11 mouse cellular contexts compared by ENCODE assay signal in genomic region chr3:51096545-51096944, GRCm38 (mm10).
DNase-seq lines count a peak whose midpoint lies in the region; ATAC-seq and TF ChIP-seq lines count a peak whose summit lies in the region.
"Had no signal": no experiment of that assay in that cellular context is flagged by ENCODE, and none has a peak within 500 bp of the region (broad histone marks: within the 10 kb centered on the region; RNA-seq: fewer than 3 reads in every experiment).

No protein-coding gene starts in this region.

- no peaks in the 10 kb centered on the region for H3K9me3 ChIP-seq in forebrain, embryonic 12.5 days
- no peaks in the 10 kb centered on the region for H3K9me3 ChIP-seq in hindbrain, postnatal 0 days (ENCODE audit: low read length)
- no peaks in the 10 kb centered on the region for H3K9me3 ChIP-seq in neural tube, embryonic 15.5 days (replicated peaks)
- H3K9me3 ChIP-seq: lung, embryonic 15.5 days had no signal

- no peak overlapping the region; the same call in 1 of the 2 replicates for H3K9ac ChIP-seq in forebrain, embryonic 12.5 days
- H3K9ac ChIP-seq in hindbrain, postnatal 0 days (replicated peaks; ENCODE audit: low read length): no peak overlapping the region
- peak overlapping the region; percentile 23; the same call in 1 of the 2 replicates for H3K9ac ChIP-seq in neural tube, embryonic 15.5 days (replicated peaks)
- H3K9ac ChIP-seq: lung, embryonic 15.5 days had no signal

- H3K4me1 ChIP-seq in forebrain, embryonic 12.5 days: peaks cover 23% of the 10 kb centered on the region
- peaks cover 7% of the 10 kb centered on the region; the same call in 1 of the 2 replicates for H3K4me1 ChIP-seq in hindbrain, postnatal 0 days (ENCODE audit: insufficient read depth, low read length)
- H3K4me1 ChIP-seq in neural tube, embryonic 15.5 days: peaks cover 19% of the 10 kb centered on the region

- 18% methylated on average over 6 of the region's 6 CpGs for WGBS in forebrain, embryonic 12.5 days
- WGBS in hindbrain, postnatal 0 days: 11% methylated on average over 6 of the region's 6 CpGs
- WGBS in neural tube, embryonic 15.5 days: 14% methylated on average over 6 of the region's 6 CpGs

- ATAC-seq in forebrain, embryonic 12.5 days (ENCODE audit: low FRiP score): peak; percentile 69
- peak; percentile 67 for ATAC-seq in hindbrain, postnatal 0 days
- ATAC-seq in neural tube, embryonic 15.5 days (ENCODE audit: low FRiP score): peak; percentile 44; the same call in 1 of the 2 replicates

- H3K4me2 ChIP-seq in forebrain, embryonic 12.5 days: peak overlapping the region; percentile 29
- peak overlapping the region; percentile 31; the same call in 1 of the 2 replicates for H3K4me2 ChIP-seq in hindbrain, postnatal 0 days (ENCODE audit: low read depth, low read length)
- H3K4me2 ChIP-seq in neural tube, embryonic 15.5 days: peak overlapping the region; percentile 34

- H3K36me3 ChIP-seq in forebrain, embryonic 12.5 days (replicated peaks): no peaks in the 10 kb centered on the region
- no peaks in the 10 kb centered on the region for H3K36me3 ChIP-seq in hindbrain, postnatal 0 days (ENCODE audit: insufficient read depth, low read length)
- H3K36me3 ChIP-seq in neural tube, embryonic 15.5 days: no peaks in the 10 kb centered on the region
- H3K36me3 ChIP-seq: lung, embryonic 15.5 days had no signal

- no peak overlapping the region for H3K4me3 ChIP-seq in forebrain, embryonic 12.5 days (replicated peaks)
- H3K4me3 ChIP-seq in hindbrain, postnatal 0 days (ENCODE audit: low read length): no peak overlapping the region
- no peak overlapping the region for H3K4me3 ChIP-seq in neural tube, embryonic 15.5 days (replicated peaks)
- H3K4me3 ChIP-seq: erythroblast, embryonic 14.5 days; lung, embryonic 15.5 days had no signal

- H3K27me3 ChIP-seq in forebrain, embryonic 12.5 days: no peaks in the 10 kb centered on the region
- no peaks in the 10 kb centered on the region for H3K27me3 ChIP-seq in hindbrain, postnatal 0 days (ENCODE audit: insufficient read depth, low read length)
- no peaks in the 10 kb centered on the region for H3K27me3 ChIP-seq in neural tube, embryonic 15.5 days (replicated peaks)
- H3K27me3 ChIP-seq: lung, embryonic 15.5 days had no signal

- TF ChIP-seq CTCF in hindbrain, postnatal 0 days (IDR thresholded peaks at IDR 0.05; ENCODE audit: low read depth): no peak

- intact Hi-C loops in gastrocnemius, postnatal 36 days (cut with DNase I): no loop called here
- intact Hi-C loops in heart, postnatal 25 days (cut with DNase I): no loop called here

- DNase-seq in cerebellum, postnatal 10 days: peak; percentile 47
- no peak for DNase-seq in cerebellum, postnatal 4 days (ENCODE audit: low spot score in 2 of 2)
- peak; percentile 44 for DNase-seq in hindbrain, postnatal 0 days (ENCODE audit: low spot score)
- DNase-seq in gastrocnemius, postnatal 36 days: no peak
- no peak for DNase-seq in heart, postnatal 25 days (ENCODE audit: low spot score)
- DNase-seq in gastrocnemius, postnatal 4 days (ENCODE audit: low spot score in 2 of 2): no peak
- DNase-seq: kidney, postnatal 10 days had no signal

- peak overlapping the region; percentile 85 for H3K27ac ChIP-seq in forebrain, embryonic 12.5 days
- H3K27ac ChIP-seq in hindbrain, postnatal 0 days: peak overlapping the region; percentile 65
- peak overlapping the region; percentile 79 for H3K27ac ChIP-seq in neural tube, embryonic 15.5 days (replicated peaks)
- H3K27ac ChIP-seq: lung, embryonic 15.5 days had no signal

Comparison
In these comparisons a context has a peak if more than half of its experiments do, and no peak if none do; other contexts are left out.
1. DNase-seq: peak in cerebellum, postnatal 10 days (2 of 2) and hindbrain, postnatal 0 days (single experiment); none in cerebellum, postnatal 4 days (0 of 2), gastrocnemius, postnatal 36 days (0 of 2), heart, postnatal 25 days (single experiment) and gastrocnemius, postnatal 4 days (0 of 2).
2. Peak in every context shown above with its lines, with median percentiles within 50 percentile points of each other: ATAC-seq, H3K27ac ChIP-seq and H3K4me2 ChIP-seq.